Mouse (Mus musculus): ENCODE results near the gene Rptor. TPM values are rescaled to one million over a fixed set of nuclear protein-coding genes. Genes with fewer than 3 reads are reported as not detected.

The Rptor gene
- polyA plus RNA-seq, 1 experiment from 2014 or later = 18.3 TPM

DNA sequence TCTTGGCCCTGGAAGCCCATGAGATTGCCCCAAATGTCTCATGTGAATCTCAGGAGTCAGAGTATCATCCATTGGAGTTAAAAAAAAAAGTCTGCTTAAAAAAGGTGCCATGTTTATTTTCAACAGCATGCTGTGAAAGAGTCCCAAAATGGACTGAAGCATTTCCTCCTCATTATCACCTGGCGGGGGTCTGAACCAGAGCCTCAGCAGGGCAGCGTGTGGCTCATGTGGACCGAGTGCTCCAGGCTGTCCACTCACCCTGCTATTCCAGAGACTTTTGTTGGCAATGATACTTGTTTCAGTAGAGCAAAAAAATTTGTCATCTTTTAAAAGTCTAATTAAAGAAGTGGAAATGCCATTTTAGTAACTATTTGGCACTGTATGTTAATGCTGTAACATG lies 9.5 kb downstream of the Rptor start:
- no peaks in the 10 kb centered on the region for H3K27me3 ChIP-seq
- 0 out of 2 replicates have a peak, but pooled peaks cover 2% of the 10 kb centered on the region for H3K4me1 ChIP-seq
- H3K9me3 ChIP-seq (replicated peaks) = no peaks in the 10 kb centered on the region
- peaks cover 7% of the 10 kb centered on the region; the same call in 1 of the 2 replicates for H3K36me3 ChIP-seq
- H3K4me3 ChIP-seq = no peak overlapping the region
- no peak overlapping the region for H3K27ac ChIP-seq
- no peak overlapping the region for H3K4me2 ChIP-seq (replicated peaks)
- no peak overlapping the region for H3K9ac ChIP-seq
- ATAC-seq (ENCODE audit: low FRiP score) = no peak
- 82% methylated on average over 3 of the region's 3 CpGs for WGBS

DNA sequence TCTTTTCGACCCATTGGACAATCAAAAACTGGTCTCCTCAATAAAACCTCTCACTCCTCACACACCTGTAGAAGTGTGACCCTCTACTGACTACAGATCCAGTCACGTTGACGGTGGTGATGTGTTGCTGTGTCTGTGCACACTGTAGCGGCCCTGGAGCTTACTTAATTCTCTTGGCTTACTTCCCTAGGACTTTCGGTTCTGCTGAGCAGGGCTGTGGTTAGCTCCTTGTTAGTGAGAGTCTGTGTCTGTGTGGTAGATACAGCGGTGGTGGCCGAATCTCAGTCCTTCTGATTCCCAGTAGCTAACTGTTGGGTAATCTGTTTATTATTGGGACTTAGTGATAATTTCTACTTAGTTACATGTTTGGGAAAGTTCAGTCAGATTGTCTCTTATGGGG lies 12.4 kb downstream of the Rptor start:
- 93% methylated on average over 7 of the region's 7 CpGs for WGBS
- Histone ChIP-seq H3K36me3 (no peaks in the 10 kb centered on the region), H3K27me3 (no peaks in the 10 kb centered on the region), H3K27ac (no peak overlapping the region), H3K4me2 (replicated peaks) (no peak overlapping the region), H3K4me3 (no peak overlapping the region), H3K9me3 (replicated peaks) (no peaks in the 10 kb centered on the region), H3K4me1 (0 out of 2 replicates have a peak, but pooled peaks cover 2% of the 10 kb centered on the region), H3K9ac (no peak overlapping the region)
- ATAC-seq (ENCODE audit: low FRiP score) = no peak

DNA sequence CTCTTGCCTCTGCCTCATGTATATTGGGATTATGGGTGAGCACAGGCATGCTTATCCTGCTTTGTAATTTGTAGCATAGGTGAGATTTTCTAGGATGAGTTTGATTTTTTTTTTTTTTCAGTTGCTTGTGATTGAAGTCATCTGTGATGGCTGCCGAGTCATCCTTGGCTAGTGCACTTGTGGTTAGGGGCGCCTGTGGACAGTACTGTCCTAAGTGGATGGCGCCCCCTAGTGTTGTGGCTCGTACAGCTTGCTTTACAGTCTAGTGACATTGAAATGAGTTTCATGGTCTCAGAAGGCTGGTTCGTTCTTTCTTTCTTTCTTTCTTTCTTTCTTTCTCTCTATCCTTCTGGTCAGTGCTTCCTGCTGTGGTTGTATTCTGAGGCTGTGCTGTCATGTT lies 16.1 kb downstream of the Rptor start:
- no peak overlapping the region for H3K4me2 ChIP-seq (replicated peaks)
- H3K9me3 ChIP-seq (replicated peaks) = no peaks in the 10 kb centered on the region
- H3K4me1 ChIP-seq = peaks cover 7% of the 10 kb centered on the region; the same call in 1 of the 2 replicates
- WGBS = 51% methylated on average over 5 of the region's 5 CpGs
- no peaks in the 10 kb centered on the region for H3K27me3 ChIP-seq
- H3K9ac ChIP-seq = no peak overlapping the region
- no peaks in the 10 kb centered on the region for H3K36me3 ChIP-seq
- no peak overlapping the region for H3K4me3 ChIP-seq
- no peak overlapping the region for H3K27ac ChIP-seq
- no peak for ATAC-seq (ENCODE audit: low FRiP score)

DNA sequence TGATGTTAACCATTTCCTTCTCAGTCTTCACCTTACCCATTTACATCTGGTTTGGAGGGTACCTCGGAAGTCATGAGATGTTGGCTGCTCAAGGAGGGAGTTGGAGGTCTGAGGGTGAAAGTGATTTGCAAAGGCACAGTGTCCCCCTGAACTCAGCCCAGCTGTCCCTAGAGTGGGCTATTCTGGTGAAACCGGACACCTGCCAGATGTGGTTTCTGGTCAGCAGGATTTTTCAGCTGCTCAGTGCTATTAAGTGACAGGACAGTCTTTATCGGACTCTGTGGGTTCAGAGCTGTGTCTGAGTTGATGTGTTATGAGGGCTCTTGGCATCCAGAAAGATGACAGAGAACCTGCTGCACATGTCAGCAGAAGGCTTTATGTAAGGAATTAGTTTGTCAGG lies 18.6 kb downstream of the Rptor start:
- Histone ChIP-seq H3K27ac (no peak overlapping the region), H3K36me3 (no peaks in the 10 kb centered on the region), H3K9me3 (replicated peaks) (no peaks in the 10 kb centered on the region), H3K4me2 (replicated peaks) (no peak overlapping the region), H3K9ac (no peak overlapping the region), H3K4me1 (peaks cover 11% of the 10 kb centered on the region), H3K4me3 (no peak overlapping the region), H3K27me3 (no peaks in the 10 kb centered on the region)
- WGBS = 66% methylated on average over 3 of the region's 3 CpGs
- ATAC-seq (ENCODE audit: low FRiP score) = no peak

DNA sequence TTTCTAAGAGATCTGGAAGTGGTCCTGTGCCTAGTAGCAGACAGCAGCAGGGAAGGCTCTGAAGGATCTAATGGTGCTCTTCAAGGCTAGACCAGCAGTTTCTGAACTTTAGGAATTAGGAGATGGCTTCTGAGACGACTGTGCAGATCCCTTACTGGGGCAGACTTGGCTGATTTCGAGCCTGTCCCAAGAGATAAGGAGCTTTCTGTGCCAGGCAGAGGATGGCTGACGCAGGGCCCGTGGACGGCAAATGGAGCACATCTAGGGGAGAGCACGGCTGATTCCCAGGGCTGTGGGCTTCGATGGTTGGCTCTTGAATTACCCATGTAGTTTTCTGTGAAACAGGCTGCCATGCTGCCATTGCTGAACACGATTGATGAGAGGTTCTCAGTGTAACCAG lies 21.1 kb downstream of the Rptor start:
- Histone ChIP-seq H3K9me3 (replicated peaks) (no peaks in the 10 kb centered on the region), H3K36me3 (no peaks in the 10 kb centered on the region), H3K27ac (no peak overlapping the region), H3K9ac (no peak overlapping the region), H3K27me3 (no peaks in the 10 kb centered on the region), H3K4me3 (no peak overlapping the region), H3K4me1 (peaks cover 11% of the 10 kb centered on the region), H3K4me2 (replicated peaks) (no peak overlapping the region)
- 86% methylated on average over 8 of the region's 8 CpGs for WGBS
- no peak for ATAC-seq (ENCODE audit: low FRiP score)

DNA sequence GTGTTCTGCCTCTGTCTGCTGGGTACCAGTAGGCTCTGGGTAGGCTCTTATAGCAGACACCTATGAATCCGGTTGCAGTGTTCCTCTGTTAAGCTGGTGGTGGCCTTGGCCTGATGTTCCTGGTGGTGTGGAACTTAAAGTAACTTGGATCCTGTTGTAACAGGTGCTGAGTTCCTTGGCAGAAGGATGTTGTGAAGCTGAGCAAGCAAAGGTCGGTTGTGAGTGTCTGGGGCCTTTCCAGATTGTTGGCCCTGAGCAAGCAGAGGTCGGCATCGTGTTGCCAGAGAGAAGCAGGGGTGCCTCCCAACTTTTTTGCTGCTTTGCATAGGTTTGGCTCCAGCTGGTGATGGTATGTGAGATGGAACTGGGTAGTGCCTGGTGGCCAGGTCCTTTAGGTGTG lies 21.7 kb downstream of the Rptor start:
- Histone ChIP-seq H3K4me3 (no peak overlapping the region), H3K27me3 (no peaks in the 10 kb centered on the region), H3K9ac (no peak overlapping the region), H3K4me2 (replicated peaks) (no peak overlapping the region), H3K36me3 (no peaks in the 10 kb centered on the region), H3K4me1 (peaks cover 12% of the 10 kb centered on the region), H3K9me3 (replicated peaks) (no peaks in the 10 kb centered on the region), H3K27ac (no peak overlapping the region)
- ATAC-seq (ENCODE audit: low FRiP score) = no peak
- WGBS = 83% methylated on average over 4 of the region's 4 CpGs

DNA sequence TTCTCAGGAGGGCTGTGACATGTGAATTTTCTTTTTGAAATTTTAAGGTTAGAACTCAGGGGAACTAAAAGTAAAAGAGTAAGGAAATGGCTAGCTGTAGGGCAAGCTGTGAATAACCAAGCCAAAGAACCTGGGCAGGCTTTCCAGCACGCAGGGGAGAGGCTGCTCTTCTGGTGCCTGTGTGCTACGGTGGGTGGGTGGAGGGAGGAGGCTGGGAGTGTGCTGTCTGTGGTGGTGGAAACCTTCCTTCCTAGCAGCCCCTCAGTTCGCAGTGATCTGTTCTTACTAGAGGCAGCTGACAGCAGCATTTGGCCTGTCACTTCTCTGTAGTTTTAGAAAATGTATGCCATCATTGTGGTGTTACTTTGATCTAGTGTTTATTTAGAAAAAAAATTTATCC lies 22.2 kb downstream of the Rptor start:
- no peak overlapping the region for H3K4me2 ChIP-seq (replicated peaks)
- WGBS = 68% methylated on average over 3 of the region's 3 CpGs
- H3K4me1 ChIP-seq = peaks cover 15% of the 10 kb centered on the region
- H3K36me3 ChIP-seq = no peaks in the 10 kb centered on the region
- H3K4me3 ChIP-seq = no peak overlapping the region
- no peak for ATAC-seq (ENCODE audit: low FRiP score)
- no peak overlapping the region for H3K9ac ChIP-seq
- H3K27ac ChIP-seq = no peak overlapping the region
- no peaks in the 10 kb centered on the region for H3K9me3 ChIP-seq (replicated peaks)
- no peaks in the 10 kb centered on the region for H3K27me3 ChIP-seq

DNA sequence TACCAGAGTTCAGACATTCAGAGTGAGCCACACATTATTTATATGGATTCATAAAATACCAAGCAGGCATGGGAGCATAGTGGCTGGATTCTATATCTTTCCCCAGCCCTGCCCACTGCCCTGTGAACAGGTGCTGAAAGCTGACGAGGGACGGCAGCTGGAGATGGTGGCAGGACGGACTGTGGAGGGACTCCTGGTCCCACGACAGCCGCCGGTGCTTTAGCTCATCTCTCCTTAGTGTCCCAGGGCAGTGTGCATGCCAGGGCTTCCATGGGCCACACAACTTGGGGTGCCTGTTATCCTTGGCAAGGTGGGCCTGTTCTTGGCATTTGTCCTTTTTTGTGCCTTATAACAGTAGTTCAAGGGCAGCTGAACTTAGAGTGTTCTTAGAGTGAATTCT lies 22.8 kb downstream of the Rptor start:
- Histone ChIP-seq H3K9me3 (replicated peaks) (no peaks in the 10 kb centered on the region), H3K9ac (no peak overlapping the region), H3K4me2 (replicated peaks) (no peak overlapping the region), H3K4me1 (peaks cover 15% of the 10 kb centered on the region), H3K27ac (no peak overlapping the region), H3K4me3 (no peak overlapping the region), H3K36me3 (no peaks in the 10 kb centered on the region), H3K27me3 (no peaks in the 10 kb centered on the region)
- ATAC-seq (ENCODE audit: low FRiP score) = no peak
- WGBS = 66% methylated on average over 6 of the region's 6 CpGs

DNA sequence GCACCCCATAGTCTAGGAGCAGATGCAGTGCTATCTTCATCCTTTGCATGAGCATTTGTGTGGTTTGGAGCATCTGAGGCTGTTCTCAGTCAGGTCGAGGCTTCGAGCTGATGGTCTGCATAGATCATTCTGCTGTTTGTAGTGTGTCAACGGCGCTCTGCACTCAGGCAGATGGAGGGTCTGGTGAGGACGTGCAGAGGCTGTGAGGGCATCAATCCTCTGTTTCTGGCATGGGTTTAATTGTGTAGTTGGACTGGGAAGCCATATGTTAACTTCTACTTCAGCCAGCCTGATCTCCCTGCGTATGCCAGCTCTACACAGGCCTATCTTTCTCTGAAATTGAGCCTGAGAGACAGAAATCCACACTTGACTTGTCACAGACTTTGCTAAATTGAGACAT lies 23.2 kb downstream of the Rptor start:
- no peaks in the 10 kb centered on the region for H3K27me3 ChIP-seq
- no peaks in the 10 kb centered on the region for H3K9me3 ChIP-seq (replicated peaks)
- no peak for ATAC-seq (ENCODE audit: low FRiP score)
- WGBS = 85% methylated on average over 6 of the region's 6 CpGs
- no peak overlapping the region for H3K4me3 ChIP-seq
- peaks cover 15% of the 10 kb centered on the region for H3K4me1 ChIP-seq
- no peak overlapping the region for H3K27ac ChIP-seq
- no peaks in the 10 kb centered on the region for H3K36me3 ChIP-seq
- H3K9ac ChIP-seq = no peak overlapping the region
- H3K4me2 ChIP-seq (replicated peaks) = no peak overlapping the region

DNA sequence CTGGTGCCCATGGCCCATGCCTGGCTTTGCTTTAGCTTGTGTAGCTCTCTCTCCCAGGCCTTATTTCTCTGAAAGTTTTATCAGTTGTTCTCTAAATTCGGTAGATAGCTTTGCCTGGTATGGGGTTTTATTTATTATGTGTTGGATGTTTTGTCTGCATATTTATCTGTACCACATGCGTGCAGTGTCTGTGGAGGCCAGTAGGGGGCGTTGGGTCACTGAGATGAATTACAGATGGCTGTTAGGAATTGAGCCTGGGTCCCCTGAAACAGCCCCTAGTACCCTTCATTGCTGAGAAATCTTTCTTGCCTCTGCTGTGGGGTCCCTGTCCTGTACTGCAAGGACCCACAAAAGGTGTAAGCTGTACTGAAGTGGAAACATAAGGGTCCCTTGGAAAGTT lies 24.5 kb downstream of the Rptor start:
- H3K4me1 ChIP-seq = peaks cover 17% of the 10 kb centered on the region
- H3K36me3 ChIP-seq = no peaks in the 10 kb centered on the region
- no peak overlapping the region for H3K9ac ChIP-seq
- no peak overlapping the region for H3K4me3 ChIP-seq
- ATAC-seq (ENCODE audit: low FRiP score) = no peak
- no peaks in the 10 kb centered on the region for H3K9me3 ChIP-seq (replicated peaks)
- H3K4me2 ChIP-seq (replicated peaks) = no peak overlapping the region
- no peak overlapping the region for H3K27ac ChIP-seq
- no peaks in the 10 kb centered on the region for H3K27me3 ChIP-seq
- WGBS = 67% methylated on average over 3 of the region's 3 CpGs

DNA sequence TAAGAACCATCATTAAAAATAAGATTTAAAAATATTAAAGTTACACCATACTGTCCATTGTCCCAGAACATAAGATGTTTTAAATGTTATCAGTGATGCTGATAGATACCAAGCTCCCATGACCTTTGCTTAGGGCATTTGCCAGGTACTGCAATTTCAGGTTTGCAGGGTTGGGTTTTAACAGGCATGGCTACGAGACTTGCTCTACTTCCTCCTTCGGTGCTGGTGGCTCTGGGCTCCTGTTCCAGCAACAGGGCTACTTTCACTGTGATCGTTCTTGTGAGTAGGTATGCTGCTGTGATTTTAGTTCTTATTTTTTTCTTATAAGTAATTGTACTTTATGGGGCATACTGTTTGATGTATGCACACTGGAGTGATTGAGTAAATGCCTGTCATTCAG lies 26.4 kb downstream of the Rptor start:
- ATAC-seq (ENCODE audit: low FRiP score) = no peak
- no peak overlapping the region for H3K27ac ChIP-seq
- H3K4me2 ChIP-seq (replicated peaks) = no peak overlapping the region
- no peaks in the 10 kb centered on the region for H3K27me3 ChIP-seq
- H3K4me3 ChIP-seq = no peak overlapping the region
- H3K36me3 ChIP-seq = no peaks in the 10 kb centered on the region
- 94% methylated on average over 3 of the region's 3 CpGs for WGBS
- H3K9me3 ChIP-seq (replicated peaks) = no peaks in the 10 kb centered on the region
- H3K9ac ChIP-seq = no peak overlapping the region
- peaks cover 13% of the 10 kb centered on the region for H3K4me1 ChIP-seq

DNA sequence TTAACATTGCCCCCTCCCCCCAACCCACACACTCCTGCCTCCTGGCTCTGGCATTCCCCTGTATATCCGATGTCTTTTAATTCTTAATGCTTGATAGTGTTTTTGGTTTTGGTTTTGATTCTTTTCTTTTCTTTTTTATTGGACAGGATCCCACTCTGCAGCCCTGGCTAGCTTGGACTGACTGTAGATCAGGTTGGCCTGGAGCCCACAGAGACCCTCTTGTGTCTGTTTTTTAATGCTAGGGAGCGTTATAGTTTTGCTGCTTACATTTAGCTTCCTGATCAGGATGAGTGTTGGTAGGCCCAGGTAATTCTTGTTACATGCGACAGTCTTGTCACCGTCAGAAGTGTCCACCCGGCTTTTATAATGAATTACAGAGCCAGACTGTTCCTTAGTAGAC lies 27.6 kb downstream of the Rptor start:
- 85% methylated on average over 5 of the region's 5 CpGs for WGBS

DNA sequence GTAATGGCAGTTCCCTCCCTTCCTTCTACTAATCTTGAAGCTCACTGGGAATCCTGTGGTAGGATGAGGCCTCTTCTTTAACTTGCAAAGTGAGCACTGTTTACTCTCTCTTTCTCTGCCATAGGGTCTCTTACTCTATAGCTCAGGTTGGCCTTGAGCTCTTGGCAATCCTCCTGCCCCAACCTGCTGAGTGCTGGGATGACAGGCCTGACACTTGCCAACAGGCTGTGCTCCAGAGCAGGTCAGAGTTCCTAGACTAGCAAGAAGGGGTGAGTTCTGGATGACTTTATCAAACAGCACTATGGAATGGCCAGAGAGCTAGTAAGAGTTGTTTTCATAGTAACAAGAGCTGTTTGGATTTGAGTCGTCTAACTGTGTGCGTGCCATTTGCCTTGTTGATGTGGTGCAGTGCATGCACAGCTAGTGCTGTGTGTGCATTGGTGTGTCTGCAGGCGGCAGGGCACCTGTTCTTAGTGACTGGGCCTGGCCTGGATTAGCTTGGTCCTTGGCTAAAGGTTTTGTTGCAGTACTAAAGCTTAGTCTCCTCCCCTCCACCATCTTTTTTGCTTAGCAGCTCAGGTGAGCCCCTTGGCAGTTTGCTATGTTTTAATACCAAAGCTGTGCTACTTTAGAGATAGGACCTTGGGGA lies 28.6 kb downstream of the Rptor start:
- Histone ChIP-seq H3K27ac (no peak overlapping the region), H3K4me1 (peaks cover 9% of the 10 kb centered on the region), H3K9me3 (replicated peaks) (no peaks in the 10 kb centered on the region), H3K36me3 (no peaks in the 10 kb centered on the region), H3K27me3 (no peaks in the 10 kb centered on the region), H3K4me2 (replicated peaks) (no peak overlapping the region), H3K4me3 (no peak overlapping the region), H3K9ac (no peak overlapping the region)
- 76% methylated on average over 3 of the region's 3 CpGs for WGBS
- ATAC-seq (ENCODE audit: low FRiP score) = no peak

More for the DNA sequence above, 27.6 kb downstream of the Rptor start:
- no peaks in the 10 kb centered on the region for H3K27me3 ChIP-seq
- no peaks in the 10 kb centered on the region for H3K36me3 ChIP-seq
- no peak overlapping the region for H3K27ac ChIP-seq
- H3K9ac ChIP-seq = no peak overlapping the region
- no peaks in the 10 kb centered on the region for H3K9me3 ChIP-seq (replicated peaks)
- H3K4me2 ChIP-seq (replicated peaks) = no peak overlapping the region
- no peak overlapping the region for H3K4me3 ChIP-seq
- peaks cover 13% of the 10 kb centered on the region for H3K4me1 ChIP-seq
- no peak for ATAC-seq (ENCODE audit: low FRiP score)
